Mouse (Mus musculus) erythroblast, adult 5-6 weeks (primary cell): ENCODE results near the gene Slc25a54. TPM values are rescaled to one million over a fixed set of nuclear protein-coding genes. Genes with fewer than 3 reads are reported as not detected.

Experiments used
- ATAC-seq: replicated peaks from 2 replicates; pipeline ENCODE4 v1.8.0; 2016; ENCODE audit warnings: moderate number of reproducible peaks, mild to moderate bottlenecking, moderate TSS enrichment, inconsistent platforms; ENCODE audit not compliant: poor library complexity, low FRiP score, severe bottlenecking
- total RNA-seq, 2 experiments: library from RNA; stranded (forward) in 1 of 2; stranded (reverse) in 1 of 2; fragments of 150-400 nt in 1 of 2; fragments of 200-764, 138-1000 nt in 1 of 2; gene quantifications; 2 replicates each; pipeline versions ENCODE4 v1.2.3 to v1.2.4; 2015 to 2017; ENCODE audit warnings: low replicate concordance in 2 of 2

The Slc25a54 gene
- total RNA-seq (2015; ENCODE audit: low replicate concordance), result not detected in 2 replicates
- not detected in 2 replicates for total RNA-seq (2017; ENCODE audit: low replicate concordance)

GRCm38 (mm10) chr3:109080169-109080568, at the start of gene Slc25a54:
TSS of gene Slc25a54 (plus strand) at chr3:109080469.
- ATAC-seq, result no peak

- ATAC-seq, result no peak
Observed at GRCm38 (mm10) chr3:109030817-109031216, 49.5 kb upstream of the Slc25a54 start.

GRCm38 (mm10) chr3:109031626-109032025, 48.6 kb upstream of the Slc25a54 start:
- ATAC-seq, result no peak

GRCm38 (mm10) chr3:109032306-109032705, 48.0 kb upstream of the Slc25a54 start:
- ATAC-seq, result no peak

GRCm38 (mm10) chr3:109034411-109034810, 45.9 kb upstream of the Slc25a54 start:
- no peak for ATAC-seq

GRCm38 (mm10) chr3:109040908-109041307, 39.4 kb upstream of the Slc25a54 start:
- no peak for ATAC-seq

GRCm38 (mm10) chr3:109043395-109043794, 36.9 kb upstream of the Slc25a54 start:
- ATAC-seq, result no peak

- ATAC-seq, result no peak
Observed at GRCm38 (mm10) chr3:109046428-109046827, 33.8 kb upstream of the Slc25a54 start.

GRCm38 (mm10) chr3:109047707-109048283, 32.5 kb upstream of the Slc25a54 start:
- ATAC-seq, result no peak

GRCm38 (mm10) chr3:109051056-109051945, 29.0 kb upstream of the Slc25a54 start:
- no peak for ATAC-seq

- no peak for ATAC-seq
Observed at GRCm38 (mm10) chr3:109051946-109052331, 28.3 kb upstream of the Slc25a54 start.

- no peak for ATAC-seq
Observed at GRCm38 (mm10) chr3:109059903-109060302, 20.4 kb upstream of the Slc25a54 start.

- no peak for ATAC-seq
Observed at GRCm38 (mm10) chr3:109062391-109062790, 17.9 kb upstream of the Slc25a54 start.

- peak; percentile 78 for ATAC-seq
Observed at GRCm38 (mm10) chr3:109062989-109063388, 17.3 kb upstream of the Slc25a54 start.

- peak; percentile 46; the same call in 1 of the 2 replicates for ATAC-seq
Observed at GRCm38 (mm10) chr3:109084418-109084817, 4.1 kb downstream of the Slc25a54 start.

GRCm38 (mm10) chr3:109088460-109088859, 8.2 kb downstream of the Slc25a54 start:
- ATAC-seq, result no peak

- no peak for ATAC-seq
Observed at GRCm38 (mm10) chr3:109104702-109105101, 24.4 kb downstream of the Slc25a54 start.

- no peak for ATAC-seq
Observed at GRCm38 (mm10) chr3:109117136-109117535, 36.9 kb downstream of the Slc25a54 start.

GRCm38 (mm10) chr3:109119562-109119961, 39.3 kb downstream of the Slc25a54 start:
- no peak for ATAC-seq

- no peak for ATAC-seq
Observed at GRCm38 (mm10) chr3:109119973-109120372, 39.7 kb downstream of the Slc25a54 start.
